Mouse (Mus musculus) heart, adult 2 months (tissue): ENCODE results near the gene Magi2.

Source experiments
- CTCF ChIP-seq: fragments of 200-600 bp; IDR thresholded peaks from 2 replicates; pipeline ENCODE4 v1.8.1; 2022; ENCODE audit warnings: antibody characterized with exemption, mild to moderate bottlenecking, moderate library complexity
- EP300 ChIP-seq: fragments of 200-500 bp; IDR thresholded peaks from 2 replicates; pipeline ENCODE4 v1.6.1; 2011; ENCODE audit warnings: low read depth, low read length, control low read depth; ENCODE audit not compliant: insufficient read depth
- POLR2A ChIP-seq: fragments of 200-500 bp; IDR thresholded peaks from 2 replicates; pipeline ENCODE4 v1.6.1; 2011; ENCODE audit warnings: mild to moderate bottlenecking, low read depth, low read length, control low read depth; ENCODE audit not compliant: insufficient read depth

DNA sequence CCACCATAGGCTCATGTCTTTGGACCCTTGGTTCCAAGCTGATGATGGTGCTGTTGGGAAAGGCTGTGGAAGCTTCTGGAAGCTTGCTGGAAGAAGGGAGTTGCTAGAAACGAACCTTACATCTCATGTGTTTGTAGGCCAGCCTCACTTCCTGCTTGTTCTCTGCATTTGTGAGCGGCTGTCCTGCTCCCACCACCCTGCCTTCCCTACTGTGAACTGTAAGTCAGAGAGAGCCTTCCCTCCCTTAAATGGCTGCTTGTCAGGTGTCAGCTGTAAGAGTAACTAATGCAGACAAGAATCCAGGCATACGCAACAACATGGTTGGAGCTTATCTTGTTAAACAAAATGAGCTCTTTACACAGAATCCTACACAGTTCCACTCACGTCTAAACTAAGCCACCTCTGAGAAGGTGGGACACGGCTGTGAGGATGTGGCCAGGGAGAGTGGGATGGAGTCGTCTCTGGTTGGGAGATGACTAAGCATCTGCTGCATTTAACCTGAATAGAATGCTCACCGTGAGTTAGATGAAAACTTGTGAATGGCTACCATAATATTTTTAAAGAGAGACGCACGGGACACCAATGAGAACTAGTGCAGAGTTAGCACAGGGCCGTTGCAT lies 1442.0 kb downstream of the Magi2 start:
- TF ChIP-seq CTCF: no peak
- TF ChIP-seq POLR2A: no peak
- no peak for TF ChIP-seq EP300
